Mouse (Mus musculus): ENCODE measurements around the gene Gsx2.

GRCm38 (mm10) chr5:75084393-75084870 is 9.0 kb downstream of the Gsx2 start:
- TF ChIP-seq CTCF (IDR thresholded peaks at IDR 0.05; ENCODE audit: extremely low read depth, insufficient read depth, insufficient read length, insufficient replicate concordance) (no peak), POLR2A (IDR thresholded peaks at IDR 0.05; ENCODE audit: low read depth, low read length) (no peak)

All from spleen, adult 2 months (tissue).